ENCODE assay signal across 31 mouse cellular contexts in genomic region chr8:47542746-47543145, GRCm38 (mm10).
"Had no signal": no experiment of that assay in that cellular context is flagged by ENCODE, and none has a peak within 500 bp of the region (broad histone marks: within the 10 kb centered on the region; RNA-seq: fewer than 3 reads in every experiment).

No protein-coding gene starts in this region.

- H3K27ac ChIP-seq: limb, embryonic 10.5 days; limb, embryonic 12.5 days; limb, embryonic 13.5 days; limb, embryonic 15.5 days; liver, embryonic 12.5 days; liver, embryonic 13.5 days; liver, embryonic 14.5 days; liver, embryonic 15.5 days; lung, embryonic 15.5 days; macrophage; midbrain, embryonic 10.5 days; midbrain, embryonic 12.5 days; midbrain, embryonic 13.5 days; midbrain, embryonic 15.5 days had no signal

- H3K4me2 ChIP-seq: limb, embryonic 12.5 days; limb, embryonic 13.5 days; limb, embryonic 15.5 days; liver, embryonic 11.5 days; liver, embryonic 12.5 days; liver, embryonic 13.5 days; liver, embryonic 15.5 days; lung, embryonic 14.5 days; lung, embryonic 15.5 days; midbrain, embryonic 11.5 days; midbrain, embryonic 12.5 days; midbrain, embryonic 13.5 days; midbrain, embryonic 15.5 days had no signal

- H3K9me3 ChIP-seq: limb, embryonic 10.5 days; limb, embryonic 12.5 days; limb, embryonic 13.5 days; limb, embryonic 15.5 days; liver, embryonic 12.5 days; liver, embryonic 13.5 days; liver, embryonic 15.5 days; lung, embryonic 15.5 days; megakaryocyte, embryonic 14.5 days; midbrain, embryonic 12.5 days; midbrain, embryonic 13.5 days; midbrain, embryonic 15.5 days had no signal

- H3K4me1 ChIP-seq: limb, embryonic 10.5 days; limb, embryonic 12.5 days; limb, embryonic 13.5 days; limb, embryonic 15.5 days; liver, embryonic 12.5 days; liver, embryonic 13.5 days; liver, embryonic 15.5 days; lung, embryonic 15.5 days; megakaryocyte, embryonic 14.5 days; midbrain, embryonic 10.5 days; midbrain, embryonic 12.5 days; midbrain, embryonic 13.5 days; midbrain, embryonic 15.5 days had no signal

- H3K9ac ChIP-seq: limb, embryonic 12.5 days; limb, embryonic 13.5 days; limb, embryonic 15.5 days; liver, embryonic 12.5 days; liver, embryonic 13.5 days; liver, embryonic 14.5 days; liver, embryonic 15.5 days; liver, postnatal 0 days; lung, embryonic 14.5 days; lung, embryonic 15.5 days; midbrain, embryonic 12.5 days; midbrain, embryonic 13.5 days; midbrain, embryonic 15.5 days had no signal

- DNase-seq: left cerebral cortex, postnatal 4 days; liver; liver, embryonic 13.5 days; liver, postnatal 0 days; lung, adult 18-20 months; lung, adult 2 months; lung, embryonic 14.5 days; lung, postnatal 10 days; lung, postnatal 14 days; lung, postnatal 36 days; lung, postnatal 4 days; midbrain, embryonic 14.5 days had no signal

- H3K4me3 ChIP-seq: limb, embryonic 10.5 days; limb, embryonic 12.5 days; limb, embryonic 13.5 days; limb, embryonic 15.5 days; liver, embryonic 12.5 days; liver, embryonic 13.5 days; liver, embryonic 15.5 days; lung, embryonic 15.5 days; megakaryocyte, embryonic 14.5 days; midbrain, embryonic 10.5 days; midbrain, embryonic 12.5 days; midbrain, embryonic 13.5 days; midbrain, embryonic 15.5 days; myocyte had no signal

- H3K27me3 ChIP-seq: limb, embryonic 12.5 days; limb, embryonic 13.5 days; limb, embryonic 15.5 days; liver, embryonic 12.5 days; liver, embryonic 13.5 days; liver, embryonic 15.5 days; lung, embryonic 15.5 days; megakaryocyte, embryonic 14.5 days; midbrain, embryonic 12.5 days; midbrain, embryonic 13.5 days; midbrain, embryonic 15.5 days had no signal

- ATAC-seq: liver, embryonic 12.5 days; liver, postnatal 0 days; lung, postnatal 0 days; midbrain, embryonic 13.5 days; midbrain, embryonic 15.5 days; midbrain, embryonic 16.5 days had no signal
